Mouse (Mus musculus): ENCODE results near the gene Ldlrad3.

DNA sequence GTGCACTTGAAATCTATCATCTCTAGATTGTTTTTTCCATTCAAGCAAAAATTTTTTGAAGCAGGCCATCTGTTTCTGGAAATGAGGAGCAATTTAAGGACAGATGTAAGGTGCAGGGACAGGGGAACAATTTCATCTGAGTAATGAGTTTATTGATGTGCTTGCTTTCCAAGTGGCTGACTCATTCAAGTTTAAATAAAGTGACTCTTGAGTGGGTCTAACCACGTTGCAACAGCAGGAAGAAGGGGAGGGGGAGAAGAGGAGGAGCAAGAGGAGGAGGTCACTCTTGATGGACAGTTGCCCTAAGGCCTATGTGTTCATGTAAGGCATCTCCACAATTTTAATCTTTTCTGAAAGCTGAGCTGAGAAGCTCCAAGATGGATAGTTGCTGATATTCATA lies 184.5 kb downstream of the Ldlrad3 start:
- TF ChIP-seq CTCF (IDR thresholded peaks at IDR 0.05; ENCODE audit: extremely low read depth, insufficient read length, insufficient replicate concordance, low read depth, low read length), result no peak
- no peak for TF ChIP-seq POLR2A (IDR thresholded peaks at IDR 0.05; ENCODE audit: low read depth, low read length)
